Mouse (Mus musculus) hindbrain, embryonic 11.5 days (tissue): ENCODE results near the gene Qrich1. TPM values are rescaled to one million over a fixed set of nuclear protein-coding genes. Genes with fewer than 3 reads are reported as not detected.

Source experiments
- ATAC-seq: fragments of 200-750 bp; cut with Nextera tagmentation; 2 replicates; pipeline ENCODE4 v1.8.0; 2017; ENCODE audit warnings: mild to moderate bottlenecking, moderate TSS enrichment, moderate library complexity; ENCODE audit not compliant: low FRiP score
- DNase-seq: peaks from one replicate; pipeline ENCODE4 v3.0.0-alpha.2; 2015; ENCODE audit warnings: low spot score
- H3K27ac ChIP-seq: fragments of 300-500 bp; sonication (generic); 2 replicates; pipeline ENCODE4 v1.5.1; 2014; ENCODE audit warnings: mild to moderate bottlenecking, low read depth, low read length
- H3K27me3 ChIP-seq: fragments of 300-500 bp; sonication (generic); 2 replicates; pipeline ENCODE4 v1.6.1; 2014; ENCODE audit warnings: mild to moderate bottlenecking, low read length, moderate library complexity, mixed read lengths; ENCODE audit not compliant: control insufficient read depth, insufficient read depth
- H3K36me3 ChIP-seq: fragments of 300-500 bp; sonication (generic); 2 replicates; pipeline ENCODE4 v1.6.1; 2014; ENCODE audit warnings: mild to moderate bottlenecking, low read length, moderate library complexity, mixed read lengths; ENCODE audit not compliant: control insufficient read depth, insufficient read depth
- H3K4me1 ChIP-seq: fragments of 300-500 bp; sonication (generic); replicated peaks from 2 replicates; pipeline ENCODE4 v1.6.1; 2014; ENCODE audit warnings: low read length, mixed read lengths; ENCODE audit not compliant: control insufficient read depth, insufficient read depth
- H3K4me2 ChIP-seq: fragments of 300-500 bp; sonication (generic); replicated peaks from 2 replicates; pipeline ENCODE4 v1.6.1; 2014; ENCODE audit warnings: mild to moderate bottlenecking, low read depth, low read length
- H3K4me3 ChIP-seq: fragments of 300-500 bp; sonication (generic); 2 replicates; pipeline ENCODE4 v1.5.1; 2014; ENCODE audit warnings: low read depth, low read length
- H3K9ac ChIP-seq: fragments of 300-500 bp; sonication (generic); 2 replicates; pipeline ENCODE4 v1.6.1; 2014; ENCODE audit warnings: low read depth, low read length
- H3K9me3 ChIP-seq: fragments of 300-500 bp; sonication (generic); 2 replicates; pipeline ENCODE4 v1.6.1; 2016; ENCODE audit warnings: low read length; ENCODE audit not compliant: control insufficient read depth
- WGBS: fragments of 180-500 bp; shearing (Covaris S2); extraction: QIAGEN DNeasy Blood & Tissue Kit; methylation state at CpG from one replicate; pipeline ENCODE4 v1.1.7; 2014; 5-methylcytosine and 5-hydroxymethylcytosine counted together
- polyA plus RNA-seq: library from polyadenylated mRNA; unstranded; fragments of >200 nt; fragmentation: Nextera tagmentation; extraction: Ambion mirVana; gene quantifications from 2 replicates; pipeline ENCODE4 v1.2.1, GENCODE M21; 2014

Gene Qrich1
- polyA plus RNA-seq, 1 experiment from 2014 or later, result 154 TPM

DNA sequence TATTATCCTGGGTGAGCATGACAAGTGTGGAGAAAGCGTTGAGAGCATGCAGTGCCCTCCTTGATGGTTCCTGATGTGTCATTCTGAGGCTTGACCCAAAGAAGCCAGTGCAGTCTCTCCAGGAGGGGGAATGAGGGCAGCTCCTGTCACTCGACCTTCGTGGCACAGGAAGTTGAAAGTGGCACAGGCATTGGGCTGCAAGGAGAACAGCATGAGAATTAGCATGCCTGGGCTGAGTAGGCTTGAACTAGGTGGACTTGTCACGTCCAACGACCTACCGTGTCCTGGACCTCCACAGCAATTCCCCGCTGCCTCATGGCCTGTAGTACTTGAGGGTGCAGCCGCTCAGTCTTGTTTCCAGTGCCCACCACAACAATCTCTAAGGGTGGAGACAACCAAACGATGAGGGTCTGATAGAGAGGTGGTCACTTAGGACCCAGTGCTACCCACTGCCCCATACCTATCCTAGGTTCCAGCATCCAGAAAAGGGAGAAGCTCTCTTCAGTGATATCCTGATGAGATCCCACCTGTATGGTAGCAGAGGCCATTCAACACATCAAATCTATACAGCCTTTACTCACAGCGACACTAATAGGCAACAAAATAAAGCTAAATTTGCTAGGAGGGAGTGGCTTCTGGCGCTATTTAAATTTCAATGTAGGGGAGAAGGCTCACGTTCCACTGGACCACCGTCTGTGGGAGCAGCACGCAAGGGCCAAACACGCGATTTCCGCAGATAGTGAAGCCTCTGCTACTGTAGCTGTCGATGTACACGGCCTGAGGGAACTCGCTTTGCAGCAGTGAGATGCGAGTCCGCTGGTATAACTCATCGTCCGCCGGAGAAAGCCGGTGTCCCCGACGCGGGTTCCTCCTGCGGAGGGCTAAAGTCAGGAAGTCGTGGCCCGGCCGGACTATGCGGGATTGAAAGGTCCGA is 49.5 kb downstream of the Qrich1 start:
- WGBS, result 14% methylated on average over 35 of the region's 35 CpGs
- no peaks in the 10 kb centered on the region for H3K27me3 ChIP-seq
- H3K4me2 ChIP-seq, result peak overlapping the region; percentile 93
- DNase-seq (no peak), ATAC-seq (no peak)
- peak overlapping the region; percentile 74 for H3K9ac ChIP-seq
- H3K27ac ChIP-seq, result peak overlapping the region; percentile 88
- H3K9me3 ChIP-seq, result no peaks in the 10 kb centered on the region
- H3K4me3 ChIP-seq, result peak overlapping the region; percentile 53
- peaks cover 16% of the 10 kb centered on the region for H3K4me1 ChIP-seq
- H3K36me3 ChIP-seq, result peaks cover 5% of the 10 kb centered on the region; the same call in 1 of the 2 replicates

DNA sequence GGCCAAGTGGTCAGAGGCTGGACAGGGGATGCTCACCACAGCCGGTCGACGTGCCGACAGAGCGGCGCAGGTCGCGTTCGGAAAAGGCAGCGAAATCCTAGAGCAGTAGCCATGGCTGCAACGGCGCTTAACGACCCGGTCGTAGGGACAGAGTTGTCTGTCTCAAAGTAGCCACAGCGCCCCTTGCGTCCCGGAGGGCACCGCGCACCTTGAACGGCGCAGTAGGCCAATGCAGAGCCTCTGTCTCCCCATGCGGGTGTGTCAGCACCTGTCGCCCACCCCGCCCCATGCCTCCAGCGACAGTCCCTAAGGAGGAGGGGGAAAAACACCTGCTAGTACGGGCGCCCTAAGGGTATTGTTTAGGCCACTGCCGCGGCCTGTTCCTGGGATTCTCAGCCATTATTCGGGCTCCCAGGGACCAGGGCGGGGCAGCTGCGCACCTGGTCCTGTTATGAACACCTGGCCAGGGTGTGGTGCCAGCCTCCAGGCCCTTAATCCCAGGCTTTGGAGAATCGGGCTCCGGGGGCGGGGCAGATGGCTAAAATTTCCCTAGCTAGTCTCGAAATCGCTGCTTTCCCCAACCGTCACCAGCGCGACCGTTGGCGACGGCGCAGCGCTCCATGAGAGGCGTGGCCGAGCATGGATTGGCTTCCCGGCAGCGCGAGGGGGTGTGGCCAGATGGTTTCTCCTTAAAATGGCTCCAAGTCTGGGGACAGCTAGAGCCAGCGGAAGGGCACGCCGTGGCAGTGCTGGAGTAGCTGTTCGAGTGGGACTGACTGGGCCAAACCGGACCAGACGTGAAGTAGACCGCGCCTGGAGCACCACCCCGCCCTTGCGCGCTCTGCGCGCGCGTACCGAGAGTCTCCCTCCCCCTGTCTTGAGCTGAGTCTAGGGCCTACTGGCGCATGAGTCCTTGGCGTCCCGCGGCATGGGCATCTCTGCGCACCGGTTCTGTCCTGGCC is 50.5 kb downstream of the Qrich1 start, which contains the start of gene Ndufaf3:
Gene Ndufaf3 (minus strand): TSS at position 620 of the 962 bp plus-strand sequence.
- Histone ChIP-seq H3K4me2 (peak within 1 kb of the TSS; percentile 93), H3K36me3 (peaks cover 6% of the 10 kb centered on the region)
- ATAC-seq, result peak; percentile 84

DNA sequence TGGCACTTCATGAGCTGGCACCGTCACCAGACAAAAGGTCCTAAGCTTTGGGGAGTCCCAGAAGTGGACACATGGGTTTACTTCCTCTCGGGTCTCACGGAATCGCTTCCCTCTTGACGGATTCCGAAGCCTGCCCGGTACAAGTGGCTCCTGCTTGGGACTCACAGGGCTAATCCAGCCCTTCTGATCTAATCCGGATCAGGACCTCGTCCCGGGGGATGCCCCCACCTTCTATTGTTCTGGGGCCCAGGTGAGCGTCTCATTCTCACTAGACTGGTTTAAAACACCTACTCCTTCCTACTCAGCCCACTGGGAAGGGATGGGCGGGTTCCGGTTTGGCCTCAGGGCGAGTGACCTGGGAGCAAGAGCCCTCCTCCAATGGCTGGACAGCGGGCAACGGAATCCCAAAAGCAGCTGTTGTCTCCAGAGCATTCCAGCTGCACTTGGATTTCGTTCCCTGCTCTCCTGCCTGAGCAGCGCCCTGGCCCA is 51.4 kb downstream of the Qrich1 start:
- 11% methylated on average over 18 of the region's 18 CpGs for WGBS
- ATAC-seq (no peak), DNase-seq (no peak)
- peak overlapping the region; percentile 93 for H3K4me2 ChIP-seq
- H3K27ac ChIP-seq, result peak overlapping the region; percentile 88
- H3K36me3 ChIP-seq, result peaks cover 15% of the 10 kb centered on the region
- H3K27me3 ChIP-seq, result no peaks in the 10 kb centered on the region
- peaks cover 16% of the 10 kb centered on the region for H3K4me1 ChIP-seq
- H3K9ac ChIP-seq, result peak overlapping the region; percentile 74
- no peaks in the 10 kb centered on the region for H3K9me3 ChIP-seq
- H3K4me3 ChIP-seq, result peak overlapping the region; percentile 53

More for the DNA sequence above, 50.5 kb downstream of the Qrich1 start, which contains the start of gene Ndufaf3:
- peak within 1 kb of the TSS; percentile 53 for H3K4me3 ChIP-seq
- H3K4me1 ChIP-seq, result peaks cover 16% of the 10 kb centered on the region
- H3K9me3 ChIP-seq, result no peaks in the 10 kb centered on the region
- peak within 1 kb of the TSS; percentile 74 for H3K9ac ChIP-seq
- peak within 1 kb of the TSS; percentile 88 for H3K27ac ChIP-seq
- WGBS, result under 1% methylated on average over 70 of the region's 73 CpGs
- peak; percentile 96 for DNase-seq
- no peaks in the 10 kb centered on the region for H3K27me3 ChIP-seq

DNA sequence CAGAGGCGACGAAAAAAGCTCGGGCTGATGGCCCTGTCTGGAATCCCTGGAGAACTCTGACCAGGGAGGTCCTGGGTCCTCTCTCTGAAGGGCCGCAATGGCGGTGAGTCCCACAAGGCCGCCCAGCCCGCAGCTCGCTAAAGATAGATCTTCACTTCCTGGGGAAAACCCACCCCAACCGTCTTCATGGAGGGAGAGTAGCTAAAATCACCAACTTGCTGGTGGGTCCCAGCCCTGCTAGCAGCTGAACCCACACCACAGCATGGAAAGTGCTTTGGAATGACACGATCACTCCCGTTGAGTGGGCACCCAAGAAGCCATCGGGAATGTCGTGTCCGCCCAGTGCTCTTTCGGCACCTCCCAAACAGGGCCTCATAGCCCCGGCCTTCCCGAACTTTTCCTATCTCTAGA is 51.9 kb downstream of the Qrich1 start:
- DNase-seq (no peak), ATAC-seq (no peak)
- H3K4me2 ChIP-seq, result peak overlapping the region; percentile 93; the same call in 1 of the 2 replicates
- H3K9me3 ChIP-seq, result no peaks in the 10 kb centered on the region
- peaks cover 16% of the 10 kb centered on the region for H3K4me1 ChIP-seq
- WGBS, result 78% methylated on average over 17 of the region's 17 CpGs
- H3K9ac ChIP-seq, result no peak overlapping the region
- no peak overlapping the region for H3K27ac ChIP-seq
- no peaks in the 10 kb centered on the region for H3K27me3 ChIP-seq
- H3K36me3 ChIP-seq, result peaks cover 17% of the 10 kb centered on the region
- H3K4me3 ChIP-seq, result no peak overlapping the region

DNA sequence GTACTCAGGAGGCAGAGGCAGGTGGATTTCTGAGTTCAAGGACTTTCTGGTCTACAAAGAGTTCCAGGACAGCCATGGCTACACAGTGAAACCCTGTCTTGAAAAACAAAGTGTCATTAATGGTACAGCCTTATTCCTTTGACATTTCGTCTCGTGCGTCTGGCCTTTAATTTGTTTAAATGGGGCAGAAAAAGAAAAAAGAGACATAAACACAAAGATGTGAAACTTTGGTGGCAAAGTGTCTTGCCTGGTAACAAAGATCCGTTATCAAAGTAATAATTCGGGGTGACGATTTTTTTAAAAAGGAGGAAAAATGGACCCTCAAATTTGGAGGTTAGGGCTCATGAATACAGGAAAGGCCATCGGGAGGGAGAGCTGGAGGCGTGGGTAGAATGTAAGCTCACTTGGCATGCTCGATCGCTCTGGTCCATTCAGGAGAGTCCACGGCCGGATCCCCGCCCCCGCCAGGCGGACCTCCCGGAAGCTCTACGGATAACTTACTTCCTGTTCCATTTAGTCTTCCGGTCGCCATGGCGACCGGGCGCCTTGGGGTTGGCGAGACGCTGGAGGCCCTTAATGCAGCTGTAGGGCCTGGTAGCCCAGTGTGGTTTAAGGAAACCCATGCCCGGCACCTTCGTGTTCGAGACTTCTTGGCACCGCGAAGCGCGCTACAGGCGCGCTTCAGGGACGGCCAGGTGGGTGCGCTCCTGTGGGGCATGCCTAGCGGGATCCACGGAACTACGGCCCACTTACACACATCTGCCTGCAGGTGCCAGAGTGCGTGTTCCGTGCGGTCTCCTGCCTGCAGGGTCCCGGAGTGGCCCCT is 53.0 kb downstream of the Qrich1 start, which contains the start of gene Dalrd3:
Gene Dalrd3 (plus strand): TSS at position 506 of the 826 bp plus-strand sequence.
- peaks cover 16% of the 10 kb centered on the region for H3K4me1 ChIP-seq

DNA sequence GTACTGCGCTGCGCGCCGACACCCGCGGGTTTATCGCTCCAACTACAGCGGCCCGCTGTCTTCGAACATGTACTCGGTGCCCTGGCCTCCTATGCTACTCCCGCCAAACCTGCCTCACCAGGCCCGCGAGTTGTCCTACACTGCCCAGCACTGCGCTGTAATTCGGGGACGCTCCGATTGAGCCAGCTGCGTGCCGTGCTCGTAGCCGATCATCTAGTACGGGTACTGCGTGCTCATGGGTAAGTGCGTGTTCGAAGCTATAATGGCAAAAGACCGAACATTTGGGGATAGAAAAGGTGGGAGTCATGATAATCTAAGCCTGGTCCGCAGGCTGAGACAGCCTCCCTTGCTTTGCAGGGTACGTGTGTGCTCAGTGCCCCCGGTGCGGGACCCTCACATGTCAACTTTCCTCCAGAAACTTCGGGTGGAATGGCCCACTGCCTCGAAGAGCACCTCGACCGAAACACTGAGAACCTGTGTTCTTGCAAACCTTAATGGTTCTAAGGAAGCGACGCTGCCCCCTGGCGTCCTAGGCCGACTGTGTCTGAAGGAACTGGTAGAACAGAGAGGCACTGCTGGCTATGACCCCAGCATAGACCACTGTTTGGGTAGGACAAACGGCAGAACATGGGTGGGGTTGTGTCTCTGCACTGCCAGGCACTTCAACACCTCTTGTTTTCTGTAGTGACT is 53.7 kb downstream of the Qrich1 start:
- Histone ChIP-seq H3K4me3 (peak overlapping the region; percentile 56), H3K4me2 (peak overlapping the region; percentile 95), H3K27me3 (no peaks in the 10 kb centered on the region), H3K36me3 (peaks cover 13% of the 10 kb centered on the region), H3K4me1 (peaks cover 16% of the 10 kb centered on the region), H3K9me3 (no peaks in the 10 kb centered on the region), H3K27ac (peak overlapping the region; percentile 62; the same call in 1 of the 2 replicates), H3K9ac (peak overlapping the region; percentile 68)
- DNase-seq (peak; percentile 85), ATAC-seq (no peak)
- 2% methylated on average over 40 of the region's 40 CpGs for WGBS

More for the DNA sequence above, 53.0 kb downstream of the Qrich1 start, which contains the start of gene Dalrd3:
- ATAC-seq (peak; percentile 75), DNase-seq (peak; percentile 94)
- peaks cover 12% of the 10 kb centered on the region for H3K36me3 ChIP-seq
- no peaks in the 10 kb centered on the region for H3K9me3 ChIP-seq
- H3K27me3 ChIP-seq, result no peaks in the 10 kb centered on the region
- H3K4me3 ChIP-seq, result peak within 1 kb of the TSS; percentile 56
- H3K9ac ChIP-seq, result peak within 1 kb of the TSS; percentile 68
- 7% methylated on average over 42 of the region's 42 CpGs for WGBS
- H3K4me2 ChIP-seq, result peak within 1 kb of the TSS; percentile 95
- peak within 1 kb of the TSS; percentile 62; the same call in 1 of the 2 replicates for H3K27ac ChIP-seq

DNA sequence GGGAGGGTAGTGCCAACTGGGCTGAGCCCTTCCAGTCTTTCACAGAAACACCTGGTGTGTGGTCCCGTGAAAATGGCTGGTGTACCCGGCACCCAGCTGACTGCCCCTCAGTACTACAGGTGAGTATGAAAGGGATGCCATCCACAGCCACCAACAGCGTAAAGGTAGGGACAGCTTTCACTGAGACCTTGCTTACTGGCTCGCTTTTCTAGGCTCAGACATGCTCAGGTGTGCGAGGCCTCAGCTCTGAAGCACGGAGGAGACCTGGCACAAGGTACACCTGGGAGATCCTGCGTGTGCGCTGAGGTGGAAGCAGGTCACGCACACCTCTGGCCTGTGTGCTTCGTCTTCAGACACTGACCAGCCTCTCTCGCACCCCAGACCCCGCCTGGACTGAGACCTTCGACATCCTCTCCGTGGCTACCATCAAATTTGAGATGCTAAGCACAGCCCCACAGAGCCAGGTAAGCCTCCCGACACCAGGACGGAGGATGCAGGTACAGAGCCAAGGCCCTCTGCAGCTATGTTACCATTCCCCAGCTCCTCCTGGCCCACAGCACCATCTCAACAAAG is 54.9 kb downstream of the Qrich1 start:
- Histone ChIP-seq H3K27me3 (no peaks in the 10 kb centered on the region), H3K4me3 (no peak overlapping the region; the same call in 1 of the 2 replicates), H3K9me3 (no peaks in the 10 kb centered on the region), H3K4me1 (peaks cover 11% of the 10 kb centered on the region), H3K9ac (no peak overlapping the region), H3K27ac (no peak overlapping the region), H3K36me3 (peaks cover 16% of the 10 kb centered on the region), H3K4me2 (no peak overlapping the region)
- no peak for DNase-seq
- no peak for ATAC-seq
- 96% methylated on average over 16 of the region's 16 CpGs for WGBS
